Comparison of ENCODE assay signal across 13 mouse cellular contexts in genomic region chr8:122329072-122329471, GRCm38 (mm10). TPM values are rescaled to one million over a fixed set of nuclear protein-coding genes. Genes with fewer than 3 reads are reported as not detected.
DNase-seq lines count a peak whose midpoint lies in the region; ATAC-seq and TF ChIP-seq lines count a peak whose summit lies in the region.
"Had no signal": no experiment of that assay in that cellular context is flagged by ENCODE, and none has a peak within 500 bp of the region (broad histone marks: within the 10 kb centered on the region; RNA-seq: fewer than 3 reads in every experiment).

No protein-coding gene starts in this region.

- no peak for TF ChIP-seq CTCF in stomach, postnatal 0 days (IDR thresholded peaks at IDR 0.05; ENCODE audit: low read depth)

- H3K4me1 ChIP-seq in heart, embryonic 14.5 days (ENCODE audit: control insufficient read depth in 2 of 2, insufficient read depth in 2 of 2, low read length in 2 of 2) = peaks cover 57 to 71% of the 10 kb centered on the region in 2 experiments
- H3K4me1 ChIP-seq in stomach, embryonic 15.5 days = peaks cover 45% of the 10 kb centered on the region
- no peaks in the 10 kb centered on the region for H3K4me1 ChIP-seq in stomach, postnatal 0 days (replicated peaks; ENCODE audit: control insufficient read depth, insufficient read depth)
- peaks cover 95% of the 10 kb centered on the region for H3K4me1 ChIP-seq in liver, embryonic 13.5 days (replicated peaks)

- no peak for TF ChIP-seq EP300 in stomach, postnatal 0 days (optimal IDR thresholded peaks at IDR 0.05)

- H3K4me2 ChIP-seq in heart, embryonic 14.5 days (ENCODE audit: low read length) = no peak overlapping the region
- no peak overlapping the region for H3K4me2 ChIP-seq in stomach, embryonic 15.5 days
- H3K4me2 ChIP-seq in stomach, postnatal 0 days (replicated peaks; ENCODE audit: low read depth) = no peak overlapping the region
- H3K4me2 ChIP-seq in liver, embryonic 13.5 days = peak overlapping the region; percentile 52

- peak overlapping the region in 1 of 2 experiments; percentile 75; a peak in 1 of 4 replicates for H3K27ac ChIP-seq in heart, embryonic 14.5 days (replicated peaks in 1 of 2; ENCODE audit: control insufficient read depth in 1 of 2, insufficient read depth in 1 of 2, low read depth in 2 of 2, low read length in 2 of 2)
- H3K27ac ChIP-seq in stomach, embryonic 15.5 days = 0 out of 2 replicates have a peak overlapping the region, but pooled peaks have one; percentile 78
- H3K27ac ChIP-seq in stomach, postnatal 0 days (replicated peaks) = no peak overlapping the region
- H3K27ac ChIP-seq in liver, embryonic 13.5 days = peak overlapping the region; percentile 97

- H3K4me3 ChIP-seq in heart, embryonic 14.5 days (ENCODE audit: control insufficient read depth in 1 of 2, insufficient read depth in 1 of 2, low read depth in 1 of 2, low read length in 2 of 2) = no peak overlapping the region
- H3K4me3 ChIP-seq in stomach, embryonic 15.5 days (replicated peaks) = no peak overlapping the region
- no peak overlapping the region for H3K4me3 ChIP-seq in stomach, postnatal 0 days (ENCODE audit: low read depth, low read length)
- peak overlapping the region; percentile 12; the same call in 1 of the 2 replicates for H3K4me3 ChIP-seq in liver, embryonic 13.5 days (replicated peaks)

- H3K36me3 ChIP-seq in heart, embryonic 14.5 days (ENCODE audit: control insufficient read depth, insufficient read depth, low read length) = peaks cover 51% of the 10 kb centered on the region
- peaks cover 5% of the 10 kb centered on the region; the same call in 1 of the 2 replicates for H3K36me3 ChIP-seq in stomach, embryonic 15.5 days
- no peaks in the 10 kb centered on the region; the same call in 1 of the 2 replicates for H3K36me3 ChIP-seq in stomach, postnatal 0 days (ENCODE audit: control insufficient read depth, insufficient read depth, low read length)
- peaks cover 99% of the 10 kb centered on the region for H3K36me3 ChIP-seq in liver, embryonic 13.5 days

- 0 out of 2 replicates have a peak overlapping the region, but pooled peaks have one; percentile 0 for H3K9ac ChIP-seq in heart, embryonic 14.5 days (ENCODE audit: low read length)
- no peak overlapping the region for H3K9ac ChIP-seq in stomach, embryonic 15.5 days
- H3K9ac ChIP-seq in stomach, postnatal 0 days (ENCODE audit: low read length) = no peak overlapping the region
- H3K9ac ChIP-seq in liver, embryonic 13.5 days = peak overlapping the region; percentile 75

- H3K9me3 ChIP-seq in heart, embryonic 14.5 days (ENCODE audit: control insufficient read depth, low read length) = no peaks in the 10 kb centered on the region
- no peaks in the 10 kb centered on the region for H3K9me3 ChIP-seq in stomach, embryonic 15.5 days
- no peaks in the 10 kb centered on the region for H3K9me3 ChIP-seq in stomach, postnatal 0 days (ENCODE audit: control insufficient read depth, low read length)
- H3K9me3 ChIP-seq in liver, embryonic 13.5 days (replicated peaks) = no peaks in the 10 kb centered on the region

- no peaks in the 10 kb centered on the region for H3K27me3 ChIP-seq in heart, embryonic 14.5 days (ENCODE audit: control insufficient read depth, insufficient read depth, low read length)
- no peaks in the 10 kb centered on the region for H3K27me3 ChIP-seq in stomach, embryonic 15.5 days (replicated peaks)
- H3K27me3 ChIP-seq in stomach, postnatal 0 days (ENCODE audit: control insufficient read depth, insufficient read depth, low read length) = no peaks in the 10 kb centered on the region
- H3K27me3 ChIP-seq in liver, embryonic 13.5 days = no peaks in the 10 kb centered on the region
- H3K27me3 ChIP-seq: Patski had no signal

- ATAC-seq in heart, embryonic 14.5 days (ENCODE audit: insufficient number of reproducible peaks, insufficient read depth, low FRiP score, low read depth) = no peak
- no peak for ATAC-seq in stomach, embryonic 15.5 days (ENCODE audit: insufficient read depth, low FRiP score, low read depth)
- ATAC-seq in stomach, postnatal 0 days (ENCODE audit: low FRiP score, low TSS enrichment) = no peak
- no peak for ATAC-seq in liver, embryonic 13.5 days (ENCODE audit: low read depth)
- ATAC-seq: inflammation-experienced regulatory T-cells, adult 6 months; Patski had no signal

- WGBS in heart, embryonic 14.5 days = 49% methylated on average over 8 of the region's 8 CpGs
- WGBS in stomach, embryonic 15.5 days = 67% methylated on average over 8 of the region's 8 CpGs
- WGBS in stomach, postnatal 0 days = 77% methylated on average over 8 of the region's 8 CpGs
- WGBS in liver, embryonic 13.5 days (ENCODE audit: insufficient replicate concordance) = 62% methylated on average over 8 of the region's 8 CpGs

- DNase-seq in heart, adult 18-20 months = no peak
- no peak for DNase-seq in stomach, postnatal 0 days (ENCODE audit: low spot score)
- no peak for DNase-seq in liver, embryonic 13.5 days
- DNase-seq in kidney, adult 8-10 months = no peak
- DNase-seq in thymus, adult 18-20 months = no peak
- DNase-seq: gastrocnemius, postnatal 25 days; kidney, postnatal 36 days; lung, adult 18-20 months had no signal

RNA-seq across cellular contexts. Expression of gene Trhr2, which starts 31.5 kb away (rescaled TPM):
- polyA plus RNA-seq in heart, embryonic 14.5 days (2014; fragmentation: Nextera tagmentation; extraction: Ambion mirVana) = not detected in 2 replicates
- not detected for total RNA-seq in heart, adult 18-20 months (2021)
- not detected in 2 replicates for polyA plus RNA-seq in stomach, embryonic 15.5 days (2015; fragmentation: Nextera tagmentation; extraction: Ambion mirVana)
- polyA plus RNA-seq in stomach, postnatal 0 days (2015; fragmentation: Nextera tagmentation; extraction: Ambion mirVana) = not detected in 2 replicates
- not detected in 2 replicates for polyA plus RNA-seq in liver, embryonic 13.5 days (2015; fragmentation: Nextera tagmentation; extraction: Ambion mirVana)
- total RNA-seq: gastrocnemius, postnatal 25 days had no signal
- polyA plus RNA-seq: inflammation-experienced regulatory T-cells, adult 6 months; stomach, embryonic 14.5 days had no signal

RNA-seq across cellular contexts. Expression of gene Zfpm1, which starts 47.1 kb away (rescaled TPM):
- polyA plus RNA-seq in heart, embryonic 14.5 days (2014; fragmentation: Nextera tagmentation; extraction: Ambion mirVana) = 4.4 and 6.1 TPM in 2 replicates
- total RNA-seq in heart, adult 18-20 months (2021) = 10 to 100 TPM; 18.4 to 23.0 TPM
- polyA plus RNA-seq in stomach, embryonic 15.5 days (2015; fragmentation: Nextera tagmentation; extraction: Ambion mirVana) = 5.6 and 5.7 TPM in 2 replicates
- polyA plus RNA-seq in stomach, postnatal 0 days (2015; fragmentation: Nextera tagmentation; extraction: Ambion mirVana) = 2.3 and 2.8 TPM in 2 replicates
- 10.0 and 11.7 TPM in 2 replicates for polyA plus RNA-seq in liver, embryonic 13.5 days (2015; fragmentation: Nextera tagmentation; extraction: Ambion mirVana)

RNA-seq across cellular contexts. Expression of gene Zc3h18, which starts 47.3 kb away (rescaled TPM):
- polyA plus RNA-seq in heart, embryonic 14.5 days (2014; fragmentation: Nextera tagmentation; extraction: Ambion mirVana) = 17.7 and 19.6 TPM in 2 replicates
- total RNA-seq in heart, adult 18-20 months (2021) = 10 to 100 TPM; 20.9 to 24.5 TPM
- 48.7 and 48.9 TPM in 2 replicates for polyA plus RNA-seq in stomach, embryonic 15.5 days (2015; fragmentation: Nextera tagmentation; extraction: Ambion mirVana)
- polyA plus RNA-seq in stomach, postnatal 0 days (2015; fragmentation: Nextera tagmentation; extraction: Ambion mirVana) = 19.4 and 19.8 TPM in 2 replicates
- polyA plus RNA-seq in liver, embryonic 13.5 days (2015; fragmentation: Nextera tagmentation; extraction: Ambion mirVana) = 30.2 and 35.0 TPM in 2 replicates

Comparison
In these comparisons a context has a peak if more than half of its experiments do, and no peak if none do; other contexts are left out.
1. H3K9ac ChIP-seq: peak in heart, embryonic 14.5 days (single experiment) and liver, embryonic 13.5 days (single experiment); none in stomach, embryonic 15.5 days (single experiment) and stomach, postnatal 0 days (single experiment).